Mouse (Mus musculus): ENCODE measurements around the gene Bin2. TPM values are rescaled to one million over a fixed set of nuclear protein-coding genes. Genes with fewer than 3 reads are reported as not detected.

The Bin2 gene
- total RNA-seq, 1 experiment from 2014 or later: 142 TPM

DNA sequence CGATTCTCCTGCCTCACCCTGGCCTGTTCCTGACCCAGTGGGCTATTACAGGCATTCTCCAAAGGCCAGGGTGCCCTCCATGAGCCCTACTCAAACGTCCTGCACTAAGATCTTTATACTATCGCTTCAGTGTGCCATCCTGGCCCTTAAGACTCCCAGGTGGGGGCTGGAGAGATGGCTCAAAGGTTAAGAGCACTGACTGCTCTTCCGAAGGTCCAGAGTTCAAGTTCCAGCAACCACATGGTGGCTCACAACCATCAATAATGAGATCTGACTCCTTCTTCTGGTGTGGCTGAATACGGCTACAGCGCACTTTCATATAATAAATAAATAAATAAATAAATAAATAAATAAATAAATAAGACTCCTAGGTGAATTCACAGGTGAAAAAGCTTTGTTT lies 76.5 kb downstream of the Bin2 start:
- no peak for ATAC-seq (replicated peaks; ENCODE audit: low read depth, poor library complexity, severe bottlenecking)

Other genes with a start within 250 kb of the Bin2 start
- not detected in 2 replicates for gene Gm5475, start 247.4 kb downstream of the Bin2 start, total RNA-seq (2017)
- gene Slc11a2, start 244.5 kb downstream of the Bin2 start, total RNA-seq (2017): 19.7 and 30.4 TPM in 2 replicates
- 20.1 and 30.2 TPM in 2 replicates for gene Letmd1, start 200.5 kb downstream of the Bin2 start, total RNA-seq (2017)
- 2.6 and 4.0 TPM in 2 replicates for gene Csrnp2, start 174.1 kb downstream of the Bin2 start, total RNA-seq (2017)
- gene Tfcp2, start 117.5 kb downstream of the Bin2 start, total RNA-seq (2017): 10.1 and 16.9 TPM in 2 replicates
- gene Pou6f1, start 69.6 kb downstream of the Bin2 start, total RNA-seq (2017): 0.19 and 1.4 TPM in 2 replicates
- gene Dazap2, start 54.2 kb downstream of the Bin2 start, total RNA-seq (2017): 155 and 179 TPM in 2 replicates
- gene Smagp, start 32.6 kb downstream of the Bin2 start, total RNA-seq (2017): 5.1 TPM in 1 of 2 replicates, not detected in the other
- 21.1 and 29.0 TPM in 2 replicates for gene Cela1, start 18.4 kb upstream of the Bin2 start, total RNA-seq (2017)
- 42.7 and 49.2 TPM in 2 replicates for gene Galnt6, start 59.8 kb upstream of the Bin2 start, total RNA-seq (2017)
- 10.9 and 12.6 TPM in 2 replicates for gene Slc4a8, start 92.2 kb upstream of the Bin2 start, total RNA-seq (2017)
- not detected in 2 replicates for gene Scn8a, start 200.3 kb upstream of the Bin2 start, total RNA-seq (2017)

All from common myeloid progenitor, adult 5-6 weeks (primary cell).